8 mouse cellular contexts compared by ENCODE assay signal in genomic region chr8:119661081-119661480, GRCm38 (mm10). TPM values are rescaled to one million over a fixed set of nuclear protein-coding genes. Genes with fewer than 3 reads are reported as not detected.
DNase-seq lines count a peak whose midpoint lies in the region; ATAC-seq and TF ChIP-seq lines count a peak whose summit lies in the region.

No protein-coding gene starts in this region.

- peak overlapping the region; percentile 83 for H3K27ac ChIP-seq in forebrain, embryonic 10.5 days
- H3K27ac ChIP-seq in forebrain, embryonic 15.5 days (replicated peaks), result no peak overlapping the region
- no peak overlapping the region for H3K27ac ChIP-seq in cerebellum, adult 2 months (ENCODE audit: insufficient read depth, low read length)
- peak overlapping the region; percentile 17; the same call in 1 of the 2 replicates for H3K27ac ChIP-seq in intestine, embryonic 15.5 days
- H3K27ac ChIP-seq in liver, postnatal 0 days (ENCODE audit: low read depth), result peak overlapping the region; percentile 55; the same call in 1 of the 2 replicates
- H3K27ac ChIP-seq in small intestine, adult 2 months (ENCODE audit: insufficient read depth, low read depth, low read length), result peak overlapping the region; percentile 57

- no peak for ATAC-seq in forebrain, embryonic 15.5 days (replicated peaks)
- peak; percentile 32; the same call in 1 of the 2 replicates for ATAC-seq in intestine, embryonic 15.5 days
- peak; percentile 56 for ATAC-seq in liver, postnatal 0 days
- no peak for ATAC-seq in megakaryocyte, adult 5-6 weeks (ENCODE audit: poor library complexity, severe bottlenecking)

- TF ChIP-seq EP300 in liver, postnatal 0 days (IDR thresholded peaks at IDR 0.05; ENCODE audit: low read depth), result no peak

- H3K4me3 ChIP-seq in forebrain, embryonic 10.5 days, result peak overlapping the region; percentile 22
- H3K4me3 ChIP-seq in forebrain, embryonic 15.5 days, result no peak overlapping the region
- H3K4me3 ChIP-seq in cerebellum, adult 2 months (replicated peaks; ENCODE audit: insufficient read depth, low read depth, low read length), result no peak overlapping the region
- H3K4me3 ChIP-seq in intestine, embryonic 15.5 days (replicated peaks), result no peak overlapping the region
- no peak overlapping the region for H3K4me3 ChIP-seq in liver, postnatal 0 days (ENCODE audit: low read depth, low read length)
- H3K4me3 ChIP-seq in small intestine, adult 2 months (ENCODE audit: low read depth, low read length), result no peak overlapping the region

- no peak for TF ChIP-seq CTCF in cerebellum, adult 2 months (IDR thresholded peaks at IDR 0.05; ENCODE audit: borderline replicate concordance, insufficient read depth, low read depth, low read length)
- no peak for TF ChIP-seq CTCF in liver, postnatal 0 days (IDR thresholded peaks at IDR 0.05; ENCODE audit: low read depth)
- TF ChIP-seq CTCF in small intestine, adult 2 months (IDR thresholded peaks at IDR 0.05; ENCODE audit: extremely low read depth, insufficient read length, insufficient replicate concordance, low read depth, low read length), result no peak

- H3K9ac ChIP-seq in forebrain, embryonic 15.5 days (replicated peaks), result no peak overlapping the region
- no peak overlapping the region for H3K9ac ChIP-seq in intestine, embryonic 15.5 days
- H3K9ac ChIP-seq in liver, postnatal 0 days (replicated peaks), result no peak overlapping the region

- no peaks in the 10 kb centered on the region; the same call in 1 of the 2 replicates for H3K9me3 ChIP-seq in forebrain, embryonic 10.5 days
- no peaks in the 10 kb centered on the region for H3K9me3 ChIP-seq in forebrain, embryonic 15.5 days
- H3K9me3 ChIP-seq in intestine, embryonic 15.5 days, result no peaks in the 10 kb centered on the region
- H3K9me3 ChIP-seq in liver, postnatal 0 days (ENCODE audit: low read length), result no peaks in the 10 kb centered on the region

- H3K36me3 ChIP-seq in forebrain, embryonic 10.5 days (replicated peaks), result no peaks in the 10 kb centered on the region
- no peaks in the 10 kb centered on the region for H3K36me3 ChIP-seq in forebrain, embryonic 15.5 days
- H3K36me3 ChIP-seq in intestine, embryonic 15.5 days, result no peaks in the 10 kb centered on the region
- H3K36me3 ChIP-seq in liver, postnatal 0 days (replicated peaks; ENCODE audit: insufficient read depth, low read length), result no peaks in the 10 kb centered on the region
- H3K36me3 ChIP-seq in small intestine, adult 2 months (ENCODE audit: control insufficient read depth, insufficient read depth, low read length), result no peaks in the 10 kb centered on the region

- TF ChIP-seq POLR2A in cerebellum, adult 2 months (IDR thresholded peaks at IDR 0.05; ENCODE audit: borderline replicate concordance, insufficient read depth, low read length), result no peak
- TF ChIP-seq POLR2A in small intestine, adult 2 months (IDR thresholded peaks at IDR 0.05; ENCODE audit: low read depth, low read length), result no peak

- peaks cover 49% of the 10 kb centered on the region for H3K4me1 ChIP-seq in forebrain, embryonic 10.5 days
- no peaks in the 10 kb centered on the region for H3K4me1 ChIP-seq in forebrain, embryonic 15.5 days
- H3K4me1 ChIP-seq in cerebellum, adult 2 months (ENCODE audit: control insufficient read depth, insufficient read depth, low read length), result no peaks in the 10 kb centered on the region
- peaks cover 22% of the 10 kb centered on the region for H3K4me1 ChIP-seq in intestine, embryonic 15.5 days (replicated peaks)
- H3K4me1 ChIP-seq in liver, postnatal 0 days (ENCODE audit: insufficient read depth), result no peaks in the 10 kb centered on the region
- H3K4me1 ChIP-seq in small intestine, adult 2 months (ENCODE audit: control insufficient read depth, insufficient read depth, insufficient read length, low read length), result peaks cover 8% of the 10 kb centered on the region; the same call in 1 of the 2 replicates

- DNase-seq in forebrain, embryonic 10.5 days (ENCODE audit: extremely low spot score, low spot score), result peak; percentile 66
- DNase-seq in cerebellum, adult 2 months, result peak; percentile 26 to 45
- DNase-seq in heart, adult 11 months, result peak; percentile 99
- DNase-seq in liver, postnatal 0 days, result peak; percentile 57

- no peak overlapping the region for H3K4me2 ChIP-seq in forebrain, embryonic 15.5 days (replicated peaks)
- no peak overlapping the region for H3K4me2 ChIP-seq in intestine, embryonic 15.5 days (replicated peaks)
- H3K4me2 ChIP-seq in liver, postnatal 0 days (ENCODE audit: low read depth, low read length), result no peak overlapping the region

- WGBS in forebrain, embryonic 10.5 days, result 4% methylated on average over 9 of the region's 9 CpGs
- 8% methylated on average over 9 of the region's 9 CpGs for WGBS in forebrain, embryonic 15.5 days
- WGBS in cerebellum, adult 2 months, result 8% methylated on average over 9 of the region's 9 CpGs
- WGBS in intestine, embryonic 15.5 days, result 15% methylated on average over 9 of the region's 9 CpGs
- 21% methylated on average over 9 of the region's 9 CpGs for WGBS in liver, postnatal 0 days (ENCODE audit: insufficient replicate concordance)
- 57% methylated on average over 9 of the region's 9 CpGs for WGBS in small intestine, adult 2 months

- peaks cover 11% of the 10 kb centered on the region for H3K27me3 ChIP-seq in forebrain, embryonic 10.5 days (ENCODE audit: poor library complexity, severe bottlenecking)
- H3K27me3 ChIP-seq in forebrain, embryonic 15.5 days, result no peaks in the 10 kb centered on the region
- H3K27me3 ChIP-seq in cerebellum, adult 2 months (ENCODE audit: control insufficient read depth, insufficient read depth, low read length), result no peaks in the 10 kb centered on the region
- no peaks in the 10 kb centered on the region for H3K27me3 ChIP-seq in intestine, embryonic 15.5 days (replicated peaks)
- no peaks in the 10 kb centered on the region for H3K27me3 ChIP-seq in liver, postnatal 0 days (ENCODE audit: insufficient read depth, low read length)
- no peaks in the 10 kb centered on the region for H3K27me3 ChIP-seq in small intestine, adult 2 months (ENCODE audit: control insufficient read depth, insufficient read depth, low read length)

RNA-seq across cellular contexts. Expression of gene Wfdc1, which starts 5.1 kb away (rescaled TPM):
- 2.7 and 3.7 TPM in 2 replicates for polyA plus RNA-seq in forebrain, embryonic 10.5 days (2016; fragmentation: Nextera tagmentation; extraction: Ambion mirVana)
- polyA plus RNA-seq in forebrain, embryonic 15.5 days (2015; fragmentation: Nextera tagmentation; extraction: Ambion mirVana), result 2.4 and 2.9 TPM in 2 replicates
- 18.9 and 19.3 TPM in 2 replicates for polyA plus RNA-seq in cerebellum, adult 2 months (2012; rRNA removed)
- polyA plus RNA-seq in intestine, embryonic 15.5 days (2015; fragmentation: Nextera tagmentation; extraction: Ambion mirVana), result 4.5 and 4.6 TPM in 2 replicates
- polyA plus RNA-seq in liver, postnatal 0 days (2015; fragmentation: Nextera tagmentation; extraction: Ambion mirVana), result 6.0 and 7.2 TPM in 2 replicates
- 33.8 and 34.5 TPM in 2 replicates for polyA plus RNA-seq in small intestine, adult 2 months (2012; rRNA removed)
- total RNA-seq in megakaryocyte, adult 5-6 weeks (2015), result not detected in 2 replicates
- not detected in 2 replicates for total RNA-seq in megakaryocyte, adult 5-6 weeks (2017)

RNA-seq across cellular contexts. Expression of gene Kcng4, which starts 25.6 kb away (rescaled TPM):
- polyA plus RNA-seq in forebrain, embryonic 10.5 days (2016; fragmentation: Nextera tagmentation; extraction: Ambion mirVana), result 0.10 and 0.11 TPM in 2 replicates
- 0.09 and 0.28 TPM in 2 replicates for polyA plus RNA-seq in forebrain, embryonic 15.5 days (2015; fragmentation: Nextera tagmentation; extraction: Ambion mirVana)
- 92.6 and 99.0 TPM in 2 replicates for polyA plus RNA-seq in cerebellum, adult 2 months (2012; rRNA removed)
- polyA plus RNA-seq in intestine, embryonic 15.5 days (2015; fragmentation: Nextera tagmentation; extraction: Ambion mirVana), result 0.04 and 0.13 TPM in 2 replicates
- not detected in 2 replicates for polyA plus RNA-seq in liver, postnatal 0 days (2015; fragmentation: Nextera tagmentation; extraction: Ambion mirVana)
- 0.38 and 0.82 TPM in 2 replicates for polyA plus RNA-seq in small intestine, adult 2 months (2012; rRNA removed)
- total RNA-seq in megakaryocyte, adult 5-6 weeks (2015), result not detected in 2 replicates
- total RNA-seq in megakaryocyte, adult 5-6 weeks (2017), result not detected in 2 replicates

RNA-seq across cellular contexts. Expression of gene Atp2c2, which starts 38.7 kb away (rescaled TPM):
- polyA plus RNA-seq in forebrain, embryonic 10.5 days (2016; fragmentation: Nextera tagmentation; extraction: Ambion mirVana), result 1.5 and 1.6 TPM in 2 replicates
- 0.09 TPM in 1 of 2 replicates, not detected in the other for polyA plus RNA-seq in forebrain, embryonic 15.5 days (2015; fragmentation: Nextera tagmentation; extraction: Ambion mirVana)
- polyA plus RNA-seq in cerebellum, adult 2 months (2012; rRNA removed), result 0.28 and 0.35 TPM in 2 replicates
- polyA plus RNA-seq in intestine, embryonic 15.5 days (2015; fragmentation: Nextera tagmentation; extraction: Ambion mirVana), result 4.4 and 5.8 TPM in 2 replicates
- polyA plus RNA-seq in liver, postnatal 0 days (2015; fragmentation: Nextera tagmentation; extraction: Ambion mirVana), result 0.05 and 0.14 TPM in 2 replicates
- 3.0 and 4.8 TPM in 2 replicates for polyA plus RNA-seq in small intestine, adult 2 months (2012; rRNA removed)
- total RNA-seq in megakaryocyte, adult 5-6 weeks (2015), result not detected in 2 replicates
- not detected in 2 replicates for total RNA-seq in megakaryocyte, adult 5-6 weeks (2017)

RNA-seq across cellular contexts. Expression of gene Adad2, which starts 48.5 kb away (rescaled TPM):
- polyA plus RNA-seq in forebrain, embryonic 10.5 days (2016; fragmentation: Nextera tagmentation; extraction: Ambion mirVana), result 0.10 and 0.16 TPM in 2 replicates
- polyA plus RNA-seq in forebrain, embryonic 15.5 days (2015; fragmentation: Nextera tagmentation; extraction: Ambion mirVana), result not detected in 2 replicates
- polyA plus RNA-seq in cerebellum, adult 2 months (2012; rRNA removed), result 0.11 TPM in 2 replicates
- not detected in 2 replicates for polyA plus RNA-seq in intestine, embryonic 15.5 days (2015; fragmentation: Nextera tagmentation; extraction: Ambion mirVana)
- polyA plus RNA-seq in liver, postnatal 0 days (2015; fragmentation: Nextera tagmentation; extraction: Ambion mirVana), result not detected in 2 replicates
- 0.27 and 0.96 TPM in 2 replicates for polyA plus RNA-seq in small intestine, adult 2 months (2012; rRNA removed)
- not detected in 2 replicates for total RNA-seq in megakaryocyte, adult 5-6 weeks (2015)
- total RNA-seq in megakaryocyte, adult 5-6 weeks (2017), result not detected in 2 replicates

RNA-seq across cellular contexts. Expression of gene Taf1c, which starts 56.1 kb away (rescaled TPM):
- 17.0 and 18.5 TPM in 2 replicates for polyA plus RNA-seq in forebrain, embryonic 10.5 days (2016; fragmentation: Nextera tagmentation; extraction: Ambion mirVana)
- polyA plus RNA-seq in forebrain, embryonic 15.5 days (2015; fragmentation: Nextera tagmentation; extraction: Ambion mirVana), result 17.6 and 18.8 TPM in 2 replicates
- 14.2 and 14.6 TPM in 2 replicates for polyA plus RNA-seq in cerebellum, adult 2 months (2012; rRNA removed)
- 10.0 and 11.7 TPM in 2 replicates for polyA plus RNA-seq in intestine, embryonic 15.5 days (2015; fragmentation: Nextera tagmentation; extraction: Ambion mirVana)
- polyA plus RNA-seq in liver, postnatal 0 days (2015; fragmentation: Nextera tagmentation; extraction: Ambion mirVana), result 2.4 and 2.7 TPM in 2 replicates
- polyA plus RNA-seq in small intestine, adult 2 months (2012; rRNA removed), result 15.9 and 23.6 TPM in 2 replicates
- 2.5 and 3.1 TPM in 2 replicates for total RNA-seq in megakaryocyte, adult 5-6 weeks (2015)
- 5.5 and 5.8 TPM in 2 replicates for total RNA-seq in megakaryocyte, adult 5-6 weeks (2017)

Comparison
In these comparisons a context has a peak if more than half of its experiments do, and no peak if none do; other contexts are left out.
1. H3K27ac ChIP-seq: peak in forebrain, embryonic 10.5 days (single experiment), intestine, embryonic 15.5 days (single experiment), liver, postnatal 0 days (single experiment) and small intestine, adult 2 months (single experiment); none in forebrain, embryonic 15.5 days (single experiment) and cerebellum, adult 2 months (single experiment).
2. DNase-seq: peak in every context shown above with its lines; median percentile 99 in heart, adult 11 months; 66 in forebrain, embryonic 10.5 days; 57 in liver, postnatal 0 days; 36 in cerebellum, adult 2 months.
3. ATAC-seq: peak in intestine, embryonic 15.5 days (single experiment) and liver, postnatal 0 days (single experiment); none in forebrain, embryonic 15.5 days (single experiment) and megakaryocyte, adult 5-6 weeks (single experiment).
4. RNA of gene Kcng4, which starts 25.6 kb away (polyA plus RNA-seq): 92.6 to 99.0 TPM in cerebellum, adult 2 months; 0.38 to 0.82 TPM in small intestine, adult 2 months, 0.09 to 0.28 TPM in forebrain, embryonic 15.5 days, 0.04 to 0.13 TPM in intestine, embryonic 15.5 days, 0.10 to 0.11 TPM in forebrain, embryonic 10.5 days and not detected in liver, postnatal 0 days; every median in the first group is over 10 times any median in the second.